Mouse (Mus musculus): Measurements from ENCODE around the gene Paqr8. TPM values are rescaled to one million over a fixed set of nuclear protein-coding genes. Genes with fewer than 3 reads are reported as not detected.
A peak's percentile ranks its signal among the peaks of the same experiment; 100 is the strongest.

The Paqr8 gene
- polyA plus RNA-seq, 1 experiment from 2014 or later = 5.1 TPM

- no peak overlapping the region for H3K4me3 ChIP-seq (ENCODE audit: low read length)
- H3K27me3 ChIP-seq (ENCODE audit: control insufficient read depth, insufficient read depth, low read length) = no peaks in the 10 kb centered on the region
- no peak overlapping the region for H3K27ac ChIP-seq (ENCODE audit: low read depth, low read length)
- H3K4me2 ChIP-seq (replicated peaks; ENCODE audit: low read depth, low read length) = no peak overlapping the region
- ATAC-seq (ENCODE audit: low FRiP score, low TSS enrichment) = no peak
- H3K4me1 ChIP-seq (ENCODE audit: control insufficient read depth, insufficient read depth, low read length) = no peaks in the 10 kb centered on the region
- no peaks in the 10 kb centered on the region for H3K9me3 ChIP-seq (ENCODE audit: control insufficient read depth, low read length)
- no peaks in the 10 kb centered on the region for H3K36me3 ChIP-seq (ENCODE audit: control insufficient read depth, insufficient read depth, low read length)
- whole genome bisulfite sequencing = 86% methylated on average over 5 of the region's 5 CpGs
- H3K9ac ChIP-seq (ENCODE audit: low read depth, low read length) = no peak overlapping the region
Measured at GRCm38 (mm10) chr1:20872496-20872895, 17.9 kb upstream of the Paqr8 start.

DNA sequence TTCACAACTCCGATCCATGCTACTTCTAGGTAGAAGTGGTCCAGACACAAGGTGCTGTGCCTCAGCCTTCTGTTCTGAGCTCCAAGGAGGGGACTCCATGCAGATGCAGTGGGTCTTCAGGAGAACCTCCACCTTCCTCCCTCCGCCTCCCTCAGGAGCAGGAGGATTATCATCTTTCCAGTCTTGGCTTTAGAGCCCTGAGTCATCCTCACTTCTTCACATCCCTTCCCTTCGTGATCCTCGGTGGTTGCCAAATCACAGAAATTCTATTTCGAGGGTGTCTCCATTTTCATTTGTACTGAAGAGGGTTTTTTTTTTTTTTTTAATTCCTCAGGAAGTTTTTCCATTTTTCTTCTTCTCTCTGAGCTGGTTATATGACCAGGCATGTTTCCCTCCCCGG lies 16.3 kb upstream of the Paqr8 start:
- no peak overlapping the region for H3K4me3 ChIP-seq (ENCODE audit: low read length)
- 90% methylated on average over 6 of the region's 6 CpGs for WGBS
- H3K9ac ChIP-seq (ENCODE audit: low read depth, low read length) = no peak overlapping the region
- ATAC-seq (ENCODE audit: low FRiP score, low TSS enrichment) = no peak
- no peak overlapping the region for H3K4me2 ChIP-seq (replicated peaks; ENCODE audit: low read depth, low read length)
- no peaks in the 10 kb centered on the region for H3K27me3 ChIP-seq (ENCODE audit: control insufficient read depth, insufficient read depth, low read length)
- no peaks in the 10 kb centered on the region for H3K9me3 ChIP-seq (ENCODE audit: control insufficient read depth, low read length)
- no peaks in the 10 kb centered on the region for H3K4me1 ChIP-seq (ENCODE audit: control insufficient read depth, insufficient read depth, low read length)
- no peaks in the 10 kb centered on the region for H3K36me3 ChIP-seq (ENCODE audit: control insufficient read depth, insufficient read depth, low read length)
- H3K27ac ChIP-seq (ENCODE audit: low read depth, low read length) = no peak overlapping the region

DNA sequence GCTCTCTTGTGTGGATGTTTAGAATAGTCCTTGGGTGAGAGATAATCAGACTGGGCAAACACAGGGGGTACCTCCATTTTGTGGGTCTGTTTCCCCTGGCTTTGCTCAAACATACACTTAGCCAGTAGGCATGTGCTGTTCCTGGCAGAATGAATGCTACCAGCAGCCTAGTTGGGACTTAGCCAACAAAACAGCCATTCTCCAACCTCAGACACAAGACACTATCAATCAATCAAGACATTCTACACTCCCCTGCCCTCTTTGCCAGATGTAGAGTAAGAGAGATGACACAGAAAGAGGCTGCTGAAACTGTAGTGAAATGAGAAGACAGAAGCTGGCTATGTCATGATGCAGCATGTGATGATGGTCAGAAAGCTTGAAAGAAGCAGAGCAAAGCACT lies 13.1 kb upstream of the Paqr8 start:
- no peaks in the 10 kb centered on the region for H3K27me3 ChIP-seq (ENCODE audit: control insufficient read depth, insufficient read depth, low read length)
- H3K9me3 ChIP-seq (ENCODE audit: control insufficient read depth, low read length) = no peaks in the 10 kb centered on the region
- no peak overlapping the region for H3K4me2 ChIP-seq (replicated peaks; ENCODE audit: low read depth, low read length)
- ATAC-seq (ENCODE audit: low FRiP score, low TSS enrichment) = no peak
- H3K9ac ChIP-seq (ENCODE audit: low read depth, low read length) = no peak overlapping the region
- no peak overlapping the region for H3K4me3 ChIP-seq (ENCODE audit: low read length)
- no peak overlapping the region for H3K27ac ChIP-seq (ENCODE audit: low read depth, low read length)
- H3K4me1 ChIP-seq (ENCODE audit: control insufficient read depth, insufficient read depth, low read length) = no peaks in the 10 kb centered on the region
- H3K36me3 ChIP-seq (ENCODE audit: control insufficient read depth, insufficient read depth, low read length) = no peaks in the 10 kb centered on the region

DNA sequence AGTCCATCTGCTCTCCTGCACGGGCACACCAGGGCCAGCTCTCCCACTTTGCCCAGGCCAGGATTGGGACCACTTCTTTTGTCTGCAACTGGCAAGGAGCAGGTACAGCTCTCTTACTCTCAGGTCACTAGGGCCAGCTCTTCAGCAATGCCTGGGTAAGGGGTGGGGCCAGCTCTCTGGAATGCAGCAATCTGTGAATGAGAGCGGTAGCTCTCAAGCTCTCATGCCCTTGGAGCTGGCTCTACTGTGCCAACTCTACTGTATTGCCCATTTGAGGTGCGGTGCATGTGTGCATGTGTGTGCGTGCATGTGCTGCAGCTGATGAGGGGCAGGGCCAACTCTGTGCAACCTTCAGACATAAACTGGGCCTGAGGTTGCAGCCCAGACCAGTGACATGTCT lies 11.0 kb upstream of the Paqr8 start:
- H3K4me3 ChIP-seq (ENCODE audit: low read length) = no peak overlapping the region
- H3K4me1 ChIP-seq (ENCODE audit: control insufficient read depth, insufficient read depth, low read length) = no peaks in the 10 kb centered on the region
- no peak overlapping the region for H3K9ac ChIP-seq (ENCODE audit: low read depth, low read length)
- no peaks in the 10 kb centered on the region for H3K36me3 ChIP-seq (ENCODE audit: control insufficient read depth, insufficient read depth, low read length)
- H3K27me3 ChIP-seq (ENCODE audit: control insufficient read depth, insufficient read depth, low read length) = no peaks in the 10 kb centered on the region
- no peaks in the 10 kb centered on the region for H3K9me3 ChIP-seq (ENCODE audit: control insufficient read depth, low read length)
- WGBS = 83% methylated on average over 4 of the region's 4 CpGs
- H3K4me2 ChIP-seq (replicated peaks; ENCODE audit: low read depth, low read length) = no peak overlapping the region
- no peak for ATAC-seq (ENCODE audit: low FRiP score, low TSS enrichment)
- no peak overlapping the region for H3K27ac ChIP-seq (ENCODE audit: low read depth, low read length)

DNA sequence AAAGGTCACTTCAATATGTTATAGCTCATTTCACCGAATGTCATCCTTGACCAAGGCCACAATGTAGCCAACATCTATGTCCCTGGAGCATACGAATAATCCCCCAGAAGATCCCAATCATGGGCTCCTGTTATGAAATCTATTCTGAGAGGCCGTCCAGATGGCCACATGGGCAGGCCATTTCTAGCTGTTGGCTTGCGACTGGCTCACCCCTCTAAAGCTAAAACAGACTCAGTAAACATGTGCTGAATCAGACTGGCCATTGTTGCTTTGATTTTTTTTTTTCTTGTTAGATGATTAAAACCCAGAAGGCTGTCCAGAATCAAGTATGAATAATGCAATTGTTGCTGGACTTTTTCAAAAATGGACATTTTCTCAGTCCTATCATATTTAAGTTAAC lies 7.3 kb upstream of the Paqr8 start:
- Histone ChIP-seq H3K27me3 (ENCODE audit: control insufficient read depth, insufficient read depth, low read length) (no peaks in the 10 kb centered on the region), H3K4me2 (replicated peaks; ENCODE audit: low read depth, low read length) (no peak overlapping the region), H3K4me1 (ENCODE audit: control insufficient read depth, insufficient read depth, low read length) (no peaks in the 10 kb centered on the region), H3K9me3 (ENCODE audit: control insufficient read depth, low read length) (no peaks in the 10 kb centered on the region), H3K36me3 (ENCODE audit: control insufficient read depth, insufficient read depth, low read length) (no peaks in the 10 kb centered on the region), H3K4me3 (ENCODE audit: low read length) (no peak overlapping the region), H3K27ac (ENCODE audit: low read depth, low read length) (no peak overlapping the region), H3K9ac (ENCODE audit: low read depth, low read length) (no peak overlapping the region)
- WGBS = 93% methylated on average over 4 of the region's 4 CpGs
- no peak for ATAC-seq (ENCODE audit: low FRiP score, low TSS enrichment)

DNA sequence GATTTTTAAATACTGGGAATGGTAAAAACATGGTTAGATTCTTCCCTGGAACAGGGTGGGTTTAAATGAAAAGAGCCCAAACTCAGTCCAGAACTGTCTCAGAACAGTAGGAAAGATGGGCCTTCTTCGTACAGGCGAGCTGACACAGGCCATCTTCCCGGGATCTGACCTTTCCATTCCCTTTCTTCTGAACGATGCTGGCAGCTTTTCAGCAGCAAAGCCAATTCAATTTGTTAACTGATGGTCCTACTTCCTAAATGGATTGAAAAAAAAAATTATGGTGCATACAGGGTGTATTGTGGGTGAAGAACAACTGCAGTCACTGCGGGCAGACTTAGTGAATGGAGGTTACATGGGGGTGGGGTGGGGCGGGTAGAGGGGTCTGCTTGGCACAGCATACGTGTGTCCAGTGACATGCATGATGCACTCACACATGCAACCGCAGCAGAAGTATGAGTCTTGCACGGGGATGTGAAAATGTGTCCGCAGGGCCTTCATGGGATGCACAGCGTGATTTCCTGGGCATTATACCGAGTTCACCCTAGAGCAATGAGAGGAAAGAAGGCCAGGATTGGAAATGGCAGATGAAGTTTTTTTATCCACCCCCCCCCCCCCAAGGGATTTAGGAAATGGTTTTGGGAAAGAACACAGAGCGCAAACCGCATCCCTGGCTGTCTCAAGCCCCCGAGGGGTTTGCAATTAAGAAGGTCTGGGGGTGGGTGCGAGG lies 566 bp upstream of the Paqr8 start:
- no peaks in the 10 kb centered on the region; the same call in 1 of the 2 replicates for H3K27me3 ChIP-seq (ENCODE audit: control insufficient read depth, insufficient read depth, low read length)
- peak overlapping the region; percentile 67 for H3K4me3 ChIP-seq (ENCODE audit: low read length)
- H3K36me3 ChIP-seq (ENCODE audit: control insufficient read depth, insufficient read depth, low read length) = no peaks in the 10 kb centered on the region
- ATAC-seq (ENCODE audit: low FRiP score, low TSS enrichment) = peak; percentile 24
- 0 out of 2 replicates have a peak, but pooled peaks cover 4% of the 10 kb centered on the region for H3K4me1 ChIP-seq (ENCODE audit: control insufficient read depth, insufficient read depth, low read length)
- H3K9me3 ChIP-seq (ENCODE audit: control insufficient read depth, low read length) = no peaks in the 10 kb centered on the region
- H3K27ac ChIP-seq (ENCODE audit: low read depth, low read length) = no peak overlapping the region
- peak overlapping the region; percentile 93 for H3K4me2 ChIP-seq (replicated peaks; ENCODE audit: low read depth, low read length)
- 26% methylated on average over 16 of the region's 16 CpGs for WGBS
- peak overlapping the region; percentile 60 for H3K9ac ChIP-seq (ENCODE audit: low read depth, low read length)

GRCm38 (mm10) chr1:20890941-20891399 lies 564 bp downstream of the Paqr8 start:
- Histone ChIP-seq H3K9me3 (ENCODE audit: control insufficient read depth, low read length) (no peaks in the 10 kb centered on the region), H3K27ac (ENCODE audit: low read depth, low read length) (peak overlapping the region; percentile 65; the same call in 1 of the 2 replicates), H3K27me3 (ENCODE audit: control insufficient read depth, insufficient read depth, low read length) (no peaks in the 10 kb centered on the region; the same call in 1 of the 2 replicates), H3K4me1 (ENCODE audit: control insufficient read depth, insufficient read depth, low read length) (0 out of 2 replicates have a peak, but pooled peaks cover 4% of the 10 kb centered on the region), H3K4me3 (ENCODE audit: low read length) (peak overlapping the region; percentile 67), H3K36me3 (ENCODE audit: control insufficient read depth, insufficient read depth, low read length) (no peaks in the 10 kb centered on the region), H3K9ac (ENCODE audit: low read depth, low read length) (peak overlapping the region; percentile 60), H3K4me2 (replicated peaks; ENCODE audit: low read depth, low read length) (peak overlapping the region; percentile 93)
- peak; percentile 65 for ATAC-seq (ENCODE audit: low FRiP score, low TSS enrichment)
- WGBS = 1% methylated on average over 20 of the region's 20 CpGs

- H3K9ac ChIP-seq (ENCODE audit: low read depth, low read length) = no peak overlapping the region
- no peaks in the 10 kb centered on the region; the same call in 1 of the 2 replicates for H3K27me3 ChIP-seq (ENCODE audit: control insufficient read depth, insufficient read depth, low read length)
- no peaks in the 10 kb centered on the region for H3K9me3 ChIP-seq (ENCODE audit: control insufficient read depth, low read length)
- 91% methylated on average over 5 of the region's 5 CpGs for WGBS
- H3K4me2 ChIP-seq (replicated peaks; ENCODE audit: low read depth, low read length) = no peak overlapping the region
- no peaks in the 10 kb centered on the region for H3K36me3 ChIP-seq (ENCODE audit: control insufficient read depth, insufficient read depth, low read length)
- ATAC-seq (ENCODE audit: low FRiP score, low TSS enrichment) = no peak
- no peak overlapping the region for H3K4me3 ChIP-seq (ENCODE audit: low read length)
- H3K4me1 ChIP-seq (ENCODE audit: control insufficient read depth, insufficient read depth, low read length) = 0 out of 2 replicates have a peak, but pooled peaks cover 4% of the 10 kb centered on the region
- H3K27ac ChIP-seq (ENCODE audit: low read depth, low read length) = no peak overlapping the region
Measured at GRCm38 (mm10) chr1:20893059-20893458, 2.7 kb downstream of the Paqr8 start.

- H3K9me3 ChIP-seq (ENCODE audit: control insufficient read depth, low read length) = no peaks in the 10 kb centered on the region
Measured at GRCm38 (mm10) chr1:20898391-20898790, 8.0 kb downstream of the Paqr8 start.

More at GRCm38 (mm10) chr1:20898391-20898790, 8.0 kb downstream of the Paqr8 start:
- no peaks in the 10 kb centered on the region for H3K4me1 ChIP-seq (ENCODE audit: control insufficient read depth, insufficient read depth, low read length)
- H3K4me2 ChIP-seq (replicated peaks; ENCODE audit: low read depth, low read length) = no peak overlapping the region
- no peak overlapping the region for H3K4me3 ChIP-seq (ENCODE audit: low read length)
- H3K36me3 ChIP-seq (ENCODE audit: control insufficient read depth, insufficient read depth, low read length) = no peaks in the 10 kb centered on the region
- H3K27me3 ChIP-seq (ENCODE audit: control insufficient read depth, insufficient read depth, low read length) = no peaks in the 10 kb centered on the region
- ATAC-seq (ENCODE audit: low FRiP score, low TSS enrichment) = peak; percentile 65
- H3K27ac ChIP-seq (ENCODE audit: low read depth, low read length) = no peak overlapping the region
- no peak overlapping the region for H3K9ac ChIP-seq (ENCODE audit: low read depth, low read length)
- 25% methylated on average over 9 of the region's 9 CpGs for WGBS

Data from kidney, embryonic 14.5 days (tissue).